Mouse (Mus musculus): ENCODE measurements around the gene Nkd2. TPM values are rescaled to one million over a fixed set of nuclear protein-coding genes. Genes with fewer than 3 reads are reported as not detected.

Gene Nkd2
- polyA plus RNA-seq, 1 experiment from 2014 or later, result 3.0 TPM

GRCm38 (mm10) chr13:73772655-73773054 lies 74.8 kb downstream of the Nkd2 start:
- no peaks in the 10 kb centered on the region for H3K36me3 ChIP-seq
- WGBS, result 37% methylated on average over 2 of the region's 2 CpGs
- H3K27ac ChIP-seq, result peak overlapping the region; percentile 73
- no peak overlapping the region for H3K4me3 ChIP-seq
- 0 out of 2 replicates have a peak overlapping the region, but pooled peaks have one; percentile 26 for H3K9ac ChIP-seq
- peaks cover 77% of the 10 kb centered on the region for H3K4me1 ChIP-seq (replicated peaks)
- no peaks in the 10 kb centered on the region for H3K9me3 ChIP-seq (replicated peaks)
- no peaks in the 10 kb centered on the region for H3K27me3 ChIP-seq
- ATAC-seq (replicated peaks; ENCODE audit: insufficient number of reproducible peaks, insufficient read depth, low FRiP score, low read depth), result no peak
- no peak overlapping the region for H3K4me2 ChIP-seq

GRCm38 (mm10) chr13:73771131-73771530 lies 76.3 kb downstream of the Nkd2 start:
- no peak overlapping the region for H3K4me3 ChIP-seq
- H3K27ac ChIP-seq, result no peak overlapping the region
- H3K27me3 ChIP-seq, result no peaks in the 10 kb centered on the region
- WGBS, result 64% methylated on average over 3 of the region's 3 CpGs
- H3K4me1 ChIP-seq (replicated peaks), result peaks cover 87% of the 10 kb centered on the region
- ATAC-seq (replicated peaks; ENCODE audit: insufficient number of reproducible peaks, insufficient read depth, low FRiP score, low read depth), result no peak
- H3K36me3 ChIP-seq, result no peaks in the 10 kb centered on the region
- H3K4me2 ChIP-seq, result no peak overlapping the region
- H3K9ac ChIP-seq, result no peak overlapping the region
- H3K9me3 ChIP-seq (replicated peaks), result no peaks in the 10 kb centered on the region

- no peak overlapping the region for H3K27ac ChIP-seq
- H3K4me3 ChIP-seq, result no peak overlapping the region
- no peak overlapping the region for H3K9ac ChIP-seq
- peaks cover 85% of the 10 kb centered on the region for H3K4me1 ChIP-seq (replicated peaks)
- no peaks in the 10 kb centered on the region for H3K36me3 ChIP-seq
- H3K4me2 ChIP-seq, result no peak overlapping the region
- 69% methylated on average over 4 of the region's 4 CpGs for WGBS
- no peak for ATAC-seq (replicated peaks; ENCODE audit: insufficient number of reproducible peaks, insufficient read depth, low FRiP score, low read depth)
- no peaks in the 10 kb centered on the region for H3K9me3 ChIP-seq (replicated peaks)
- H3K27me3 ChIP-seq, result no peaks in the 10 kb centered on the region
Observed at GRCm38 (mm10) chr13:73769916-73770682, 77.3 kb downstream of the Nkd2 start.

Other genes with a start within 250 kb of the Nkd2 start
- 83.4 and 112 TPM in 2 replicates for gene Clptm1l, start 243.6 kb downstream of the Nkd2 start, polyA plus RNA-seq (2015; fragmentation: Nextera tagmentation; extraction: Ambion mirVana)
- gene Tert, start 220.7 kb downstream of the Nkd2 start, polyA plus RNA-seq (2015; fragmentation: Nextera tagmentation; extraction: Ambion mirVana), result 1.4 and 2.9 TPM in 2 replicates
- not detected in 2 replicates for gene Slc6a18, start 169.6 kb downstream of the Nkd2 start, polyA plus RNA-seq (2015; fragmentation: Nextera tagmentation; extraction: Ambion mirVana)
- gene Slc6a19, start 142.8 kb downstream of the Nkd2 start, polyA plus RNA-seq (2015; fragmentation: Nextera tagmentation; extraction: Ambion mirVana), result not detected in 2 replicates
- 37.1 and 37.7 TPM in 2 replicates for gene Slc12a7, start 114.5 kb downstream of the Nkd2 start, polyA plus RNA-seq (2015; fragmentation: Nextera tagmentation; extraction: Ambion mirVana)
- 22.0 and 25.4 TPM in 2 replicates for gene Trip13, start 90.2 kb upstream of the Nkd2 start, polyA plus RNA-seq (2015; fragmentation: Nextera tagmentation; extraction: Ambion mirVana)
- 37.0 and 37.5 TPM in 2 replicates for gene Brd9, start 90.2 kb upstream of the Nkd2 start, polyA plus RNA-seq (2015; fragmentation: Nextera tagmentation; extraction: Ambion mirVana)
- gene Zdhhc11, start 116.2 kb upstream of the Nkd2 start, polyA plus RNA-seq (2015; fragmentation: Nextera tagmentation; extraction: Ambion mirVana), result not detected in 2 replicates
- 4.1 and 5.6 TPM in 2 replicates for gene Tppp, start 161.8 kb upstream of the Nkd2 start, polyA plus RNA-seq (2015; fragmentation: Nextera tagmentation; extraction: Ambion mirVana)
- 8.8 and 9.3 TPM in 2 replicates for gene Cep72, start 214.7 kb upstream of the Nkd2 start, polyA plus RNA-seq (2015; fragmentation: Nextera tagmentation; extraction: Ambion mirVana)

All from heart, embryonic 15.5 days (tissue).